19 mouse cellular contexts compared by ENCODE assay signal in genomic region chr12:76554392-76554791, GRCm38 (mm10). TPM values are rescaled to one million over a fixed set of nuclear protein-coding genes. Genes with fewer than 3 reads are reported as not detected.
DNase-seq lines count a peak whose midpoint lies in the region; ATAC-seq and TF ChIP-seq lines count a peak whose summit lies in the region.
"Had no signal": no experiment of that assay in that cellular context is flagged by ENCODE, and none has a peak within 500 bp of the region (broad histone marks: within the 10 kb centered on the region; RNA-seq: fewer than 3 reads in every experiment).

No protein-coding gene starts in this region.

- intact Hi-C loops in heart, postnatal 14 days (cut with DNase I), result no loop called here

- TF ChIP-seq EP300 in heart, postnatal 0 days (IDR thresholded peaks at IDR 0.05; ENCODE audit: low read depth), result no peak

- 82% methylated on average over 3 of the region's 3 CpGs for WGBS in heart, postnatal 0 days
- WGBS in intestine, postnatal 0 days, result 42% methylated on average over 3 of the region's 3 CpGs
- WGBS in stomach, embryonic 15.5 days, result 72% methylated on average over 3 of the region's 3 CpGs
- 92% methylated on average over 3 of the region's 3 CpGs for WGBS in midbrain, embryonic 16.5 days

- no peak for DNase-seq in heart, postnatal 0 days (ENCODE audit: low spot score)
- DNase-seq in heart, postnatal 14 days, result no peak
- no peak for DNase-seq in frontal cortex, adult 2 months (ENCODE audit: extremely low spot score in 1 of 2, low spot score in 1 of 2)
- DNase-seq: adrenal gland, adult 2 months; cerebellum, adult 18-20 months; embryo, embryonic 11 days; spleen, adult 18-20 months; thymus, postnatal 4 days had no signal

- peaks cover 35% of the 10 kb centered on the region for H3K4me1 ChIP-seq in heart, postnatal 0 days (ENCODE audit: control insufficient read depth, insufficient read depth)
- H3K4me1 ChIP-seq in brown adipose tissue, adult 24 weeks (ENCODE audit: control insufficient read depth, insufficient read depth, insufficient read length, low read length), result peaks cover 34% of the 10 kb centered on the region
- H3K4me1 ChIP-seq in intestine, postnatal 0 days (replicated peaks; ENCODE audit: control insufficient read depth, insufficient read depth, low read length), result peaks cover 32% of the 10 kb centered on the region
- H3K4me1 ChIP-seq in stomach, embryonic 15.5 days, result peaks cover 50% of the 10 kb centered on the region
- no peaks in the 10 kb centered on the region for H3K4me1 ChIP-seq in midbrain, embryonic 16.5 days (ENCODE audit: control insufficient read depth, insufficient read depth, low read length)

- H3K9ac ChIP-seq in heart, postnatal 0 days (replicated peaks; ENCODE audit: low read depth, low read length), result no peak overlapping the region
- H3K9ac ChIP-seq in intestine, postnatal 0 days (ENCODE audit: low read depth, low read length), result 0 out of 2 replicates have a peak overlapping the region, but pooled peaks have one; percentile 11
- H3K9ac ChIP-seq in stomach, embryonic 15.5 days, result no peak overlapping the region
- no peak overlapping the region for H3K9ac ChIP-seq in midbrain, embryonic 16.5 days (ENCODE audit: low read depth, low read length)
- H3K9ac ChIP-seq: hindbrain, embryonic 13.5 days; liver, embryonic 14.5 days; neural tube, embryonic 15.5 days had no signal

- TF ChIP-seq CTCF in heart, postnatal 0 days (IDR thresholded peaks at IDR 0.05; ENCODE audit: low read depth), result no peak
- TF ChIP-seq CTCF in intestine, postnatal 0 days (IDR thresholded peaks at IDR 0.05; ENCODE audit: low read depth), result no peak

- 0 out of 2 replicates have a peak overlapping the region, but pooled peaks have one; percentile 40 for H3K27ac ChIP-seq in heart, postnatal 0 days (ENCODE audit: low read depth)
- 0 out of 2 replicates have a peak overlapping the region, but pooled peaks have one; percentile 28 for H3K27ac ChIP-seq in brown adipose tissue, adult 24 weeks (replicated peaks; ENCODE audit: low read depth, low read length)
- H3K27ac ChIP-seq in intestine, postnatal 0 days (ENCODE audit: low read depth, low read length), result peak overlapping the region; percentile 76
- peak overlapping the region; percentile 35; the same call in 1 of the 2 replicates for H3K27ac ChIP-seq in stomach, embryonic 15.5 days
- H3K27ac ChIP-seq in midbrain, embryonic 16.5 days (ENCODE audit: low read length), result no peak overlapping the region
- H3K27ac ChIP-seq: hindbrain, embryonic 13.5 days; liver, embryonic 14.5 days; midbrain, embryonic 10.5 days; neural tube, embryonic 15.5 days had no signal

- no peak overlapping the region for H3K4me2 ChIP-seq in heart, postnatal 0 days (ENCODE audit: low read depth, low read length)
- H3K4me2 ChIP-seq in intestine, postnatal 0 days (replicated peaks; ENCODE audit: low read depth), result no peak overlapping the region
- H3K4me2 ChIP-seq in stomach, embryonic 15.5 days, result no peak overlapping the region
- no peak overlapping the region for H3K4me2 ChIP-seq in midbrain, embryonic 16.5 days (ENCODE audit: low read length)
- H3K4me2 ChIP-seq: heart, embryonic 13.5 days; hindbrain, embryonic 13.5 days; neural tube, embryonic 15.5 days had no signal

- H3K27me3 ChIP-seq in heart, postnatal 0 days (ENCODE audit: control insufficient read depth, insufficient read depth, low read length), result no peaks in the 10 kb centered on the region
- no peaks in the 10 kb centered on the region for H3K27me3 ChIP-seq in intestine, postnatal 0 days (replicated peaks; ENCODE audit: control insufficient read depth, insufficient read depth, low read length)
- no peaks in the 10 kb centered on the region for H3K27me3 ChIP-seq in stomach, embryonic 15.5 days (replicated peaks)
- H3K27me3 ChIP-seq in midbrain, embryonic 16.5 days (ENCODE audit: control insufficient read depth, insufficient read depth, low read depth, low read length), result no peaks in the 10 kb centered on the region
- H3K27me3 ChIP-seq: heart, embryonic 13.5 days; neural tube, embryonic 15.5 days had no signal

- no peak overlapping the region for H3K4me3 ChIP-seq in heart, postnatal 0 days (ENCODE audit: low read depth, low read length)
- H3K4me3 ChIP-seq in brown adipose tissue, adult 24 weeks (ENCODE audit: insufficient read depth, low read depth, low read length), result no peak overlapping the region
- no peak overlapping the region for H3K4me3 ChIP-seq in intestine, postnatal 0 days (ENCODE audit: low read depth, low read length)
- H3K4me3 ChIP-seq in stomach, embryonic 15.5 days (replicated peaks), result no peak overlapping the region
- H3K4me3 ChIP-seq in midbrain, embryonic 16.5 days (ENCODE audit: low read depth, low read length), result no peak overlapping the region
- H3K4me3 ChIP-seq: heart, embryonic 13.5 days; hindbrain, embryonic 13.5 days; midbrain, embryonic 10.5 days; neural tube, embryonic 15.5 days had no signal

- H3K36me3 ChIP-seq in heart, postnatal 0 days (replicated peaks; ENCODE audit: control insufficient read depth, insufficient read depth, low read length), result no peaks in the 10 kb centered on the region
- peaks cover 2% of the 10 kb centered on the region; the same call in 1 of the 2 replicates for H3K36me3 ChIP-seq in intestine, postnatal 0 days (ENCODE audit: control insufficient read depth, insufficient read depth)
- H3K36me3 ChIP-seq in stomach, embryonic 15.5 days, result no peaks in the 10 kb centered on the region
- no peaks in the 10 kb centered on the region for H3K36me3 ChIP-seq in midbrain, embryonic 16.5 days (ENCODE audit: control insufficient read depth, insufficient read depth, low read length)
- H3K36me3 ChIP-seq: G1E; heart, embryonic 13.5 days; hindbrain, embryonic 13.5 days; midbrain, embryonic 10.5 days; neural tube, embryonic 15.5 days had no signal

- no peaks in the 10 kb centered on the region for H3K9me3 ChIP-seq in heart, postnatal 0 days (replicated peaks; ENCODE audit: control insufficient read depth, low read length)
- H3K9me3 ChIP-seq in intestine, postnatal 0 days (ENCODE audit: control insufficient read depth), result no peaks in the 10 kb centered on the region
- no peaks in the 10 kb centered on the region for H3K9me3 ChIP-seq in stomach, embryonic 15.5 days
- no peaks in the 10 kb centered on the region for H3K9me3 ChIP-seq in midbrain, embryonic 16.5 days (replicated peaks; ENCODE audit: control insufficient read depth, low read length, poor library complexity, severe bottlenecking)
- H3K9me3 ChIP-seq: G1E; heart, embryonic 13.5 days; hindbrain, embryonic 13.5 days; midbrain, embryonic 10.5 days; neural tube, embryonic 15.5 days had no signal

- no peak for ATAC-seq in heart, postnatal 0 days (ENCODE audit: insufficient read depth, low read depth)
- ATAC-seq in intestine, postnatal 0 days, result no peak
- ATAC-seq in stomach, embryonic 15.5 days (ENCODE audit: insufficient read depth, low FRiP score, low read depth), result no peak
- no peak for ATAC-seq in midbrain, embryonic 16.5 days
- ATAC-seq: forebrain, embryonic 14.5 days had no signal

RNA-seq across cellular contexts. Expression of gene Plekhg3, which starts 23.7 kb away (rescaled TPM):
- 17.7 and 21.7 TPM in 2 replicates for total RNA-seq in heart, postnatal 0 days (2014; rRNA removed; ENCODE audit: low replicate concordance)
- polyA plus RNA-seq in heart, postnatal 0 days (2015; fragmentation: Nextera tagmentation; extraction: Ambion mirVana), result 3.7 TPM in 2 replicates
- total RNA-seq in heart, postnatal 14 days (2021), result 10 to 100 TPM; 19.1 to 20.4 TPM
- 6.3 and 6.5 TPM in 2 replicates for polyA plus RNA-seq in brown adipose tissue, adult 24 weeks (2012; ENCODE audit: insufficient read depth, insufficient read length, missing spikeins)
- polyA plus RNA-seq in intestine, postnatal 0 days (2015; fragmentation: Nextera tagmentation; extraction: Ambion mirVana), result 5.7 and 7.5 TPM in 2 replicates
- 11.5 and 13.9 TPM in 2 replicates for polyA plus RNA-seq in stomach, embryonic 15.5 days (2015; fragmentation: Nextera tagmentation; extraction: Ambion mirVana)
- 11.6 and 12.6 TPM in 2 replicates for polyA plus RNA-seq in frontal cortex, adult 2 months (2012; rRNA removed)
- 0.93 and 1.3 TPM in 2 replicates for polyA plus RNA-seq in midbrain, embryonic 16.5 days (2015; fragmentation: Nextera tagmentation; extraction: Ambion mirVana)
